Mouse (Mus musculus): ENCODE results near the gene Olfr131. TPM values are rescaled to one million over a fixed set of nuclear protein-coding genes. Genes with fewer than 3 reads are reported as not detected.

Olfr131 gene
- not detected in 2 replicates for polyA plus RNA-seq (2012; rRNA removed; ENCODE audit: low replicate concordance)

DNA sequence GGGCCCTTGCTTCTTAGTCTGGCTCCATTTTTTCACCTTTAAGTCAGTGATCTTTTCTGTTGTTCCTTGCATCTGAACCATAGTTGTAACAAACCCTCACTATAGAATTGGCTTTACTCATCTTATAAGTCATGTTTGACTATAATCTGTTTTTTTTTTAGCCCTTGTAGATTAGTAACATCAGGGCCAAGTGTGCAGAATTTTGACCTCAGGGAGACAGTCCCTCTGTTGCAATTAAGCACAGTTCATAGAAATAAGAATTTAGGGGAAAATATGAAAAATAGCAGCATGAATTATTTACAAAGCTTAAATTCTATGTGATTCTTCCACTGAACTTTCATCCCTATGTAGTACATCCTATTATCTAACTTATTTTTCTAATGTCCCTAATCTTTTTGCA, at the start of gene Olfr131:
Gene Olfr131, minus strand, starts transcription at position 101 of the 400 bp plus-strand sequence.

DNA sequence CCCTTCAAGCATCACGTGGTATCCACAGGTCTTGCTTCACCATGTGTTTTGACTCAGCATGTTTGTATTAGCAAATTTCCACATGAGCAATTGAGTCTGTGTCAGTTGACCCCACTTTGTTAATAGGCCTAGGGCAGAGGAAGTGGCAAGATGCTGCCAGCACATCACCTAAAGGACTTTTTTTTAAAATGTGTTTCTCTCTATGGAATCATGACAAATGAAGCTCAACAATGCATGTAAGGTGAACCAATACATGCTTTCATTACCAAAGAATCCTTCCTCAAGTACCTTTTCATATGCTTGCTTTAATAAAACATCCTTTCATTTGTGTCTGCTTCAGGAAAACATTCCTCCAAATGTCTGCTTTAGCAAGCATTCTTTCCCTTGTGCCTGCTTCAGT, 45.9 kb upstream of the Olfr131 start, which contains the start of gene Olfr132:
Gene Olfr132, minus strand, starts transcription at position 101 of the 400 bp plus-strand sequence.

DNA sequence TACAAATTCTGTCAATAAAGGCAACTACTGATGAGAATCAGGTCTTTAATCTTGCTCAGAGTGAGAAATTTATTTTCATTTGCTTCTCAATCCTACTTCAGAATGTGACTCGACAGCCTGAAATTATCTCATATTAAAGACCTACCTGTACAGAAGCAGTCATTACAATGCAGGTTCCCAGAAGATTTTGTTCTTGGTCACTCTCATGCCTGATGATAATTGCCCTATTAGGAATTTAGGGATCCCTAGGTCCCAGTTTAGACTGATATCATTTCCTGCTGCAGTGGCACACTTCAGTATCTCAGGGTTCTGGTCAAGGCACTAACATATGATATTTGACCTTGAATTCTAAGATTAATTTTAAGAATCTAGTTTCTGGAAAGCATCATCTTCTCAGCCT, 24.9 kb downstream of the Olfr131 start, which contains the start of gene Olfr130:
Gene Olfr130, plus strand, starts transcription at position 301 of the 400 bp plus-strand sequence.

DNA sequence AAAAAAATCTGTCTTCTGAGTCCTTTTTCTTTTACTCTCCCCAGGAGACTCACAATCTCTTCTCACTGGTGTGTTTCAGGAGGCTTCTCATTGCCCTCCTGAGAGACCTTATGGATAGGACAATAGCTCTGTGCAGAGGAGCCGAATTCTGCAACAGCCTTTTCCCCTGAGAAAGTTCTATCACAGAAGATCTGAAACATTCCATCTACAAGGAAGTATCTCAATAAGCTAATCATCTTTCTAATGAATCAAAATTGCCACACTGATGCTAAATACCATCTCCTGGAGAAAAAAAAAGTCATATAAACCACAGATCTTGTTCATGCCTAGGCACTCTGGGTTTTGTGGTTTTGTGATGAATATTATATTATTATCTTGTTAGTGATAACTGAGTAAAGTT, 28.5 kb downstream of the Olfr131 start, which contains the start of gene Olfr129:
Gene Olfr129, minus strand, starts transcription at position 101 of the 400 bp plus-strand sequence.

Other genes starting within 250 kb of the Olfr131 start
- not detected in 2 replicates for gene Olfr126, start 241.2 kb downstream of the Olfr131 start, polyA plus RNA-seq (2012; rRNA removed; ENCODE audit: low replicate concordance)
- not detected in 2 replicates for gene Olfr127, start 188.3 kb downstream of the Olfr131 start, polyA plus RNA-seq (2012; rRNA removed; ENCODE audit: low replicate concordance)
- not detected in 2 replicates for gene Olfr128, start 168.1 kb downstream of the Olfr131 start, polyA plus RNA-seq (2012; rRNA removed; ENCODE audit: low replicate concordance)
- gene Olfr761, start 135.6 kb downstream of the Olfr131 start, polyA plus RNA-seq (2012; rRNA removed; ENCODE audit: low replicate concordance), result not detected in 2 replicates
- gene Olfr129, start 28.6 kb downstream of the Olfr131 start, polyA plus RNA-seq (2012; rRNA removed; ENCODE audit: low replicate concordance), result not detected in 2 replicates
- not detected in 2 replicates for gene Olfr130, start 24.8 kb downstream of the Olfr131 start, polyA plus RNA-seq (2012; rRNA removed; ENCODE audit: low replicate concordance)
- gene Olfr132, start 45.8 kb upstream of the Olfr131 start, polyA plus RNA-seq (2012; rRNA removed; ENCODE audit: low replicate concordance), result not detected in 2 replicates
- gene Olfr133, start 56.6 kb upstream of the Olfr131 start, polyA plus RNA-seq (2012; rRNA removed; ENCODE audit: low replicate concordance), result not detected in 2 replicates
- not detected in 2 replicates for gene Olfr134, start 82.7 kb upstream of the Olfr131 start, polyA plus RNA-seq (2012; rRNA removed; ENCODE audit: low replicate concordance)
- not detected in 2 replicates for gene Olfr135, start 115.6 kb upstream of the Olfr131 start, polyA plus RNA-seq (2012; rRNA removed; ENCODE audit: low replicate concordance)
- not detected in 2 replicates for gene Olfr138, start 172.3 kb upstream of the Olfr131 start, polyA plus RNA-seq (2012; rRNA removed; ENCODE audit: low replicate concordance)
- gene Olfr137, start 218.9 kb upstream of the Olfr131 start, polyA plus RNA-seq (2012; rRNA removed; ENCODE audit: low replicate concordance), result not detected in 2 replicates
- gene Olfr136, start 241.1 kb upstream of the Olfr131 start, polyA plus RNA-seq (2012; rRNA removed; ENCODE audit: low replicate concordance), result not detected in 2 replicates

Measured in duodenum, adult 2 months (tissue).